Mouse (Mus musculus) myocyte (in vitro differentiated cells): ENCODE data around the gene Xrcc3.

ENCODE experiments used
- POLR2A ChIP-seq: IDR thresholded peaks from one replicate; pipeline ENCODE4 v1.6.1; 2011; ENCODE audit warnings: low read depth, mild to moderate bottlenecking, control low read depth, moderate library complexity; ENCODE audit not compliant: insufficient read length
- POLR2AphosphoS2 ChIP-seq: IDR thresholded peaks from one replicate; pipeline ENCODE4 v1.6.1; 2011; ENCODE audit warnings: low read depth, control low read depth; ENCODE audit not compliant: insufficient read length

- TF ChIP-seq POLR2AphosphoS2 (no peak), POLR2A (no peak)
These were observed 4.3 kb upstream of the Xrcc3 start for GRCm38 (mm10) chr12:111817991-111818390.
